Mouse (Mus musculus) G1E (cell line): Measurements from ENCODE around the gene Map4k5.

Experiments used
- CTCF ChIP-seq: IDR thresholded peaks from 2 replicates; pipeline ENCODE4 v1.5.1; 2012; ENCODE audit warnings: low read depth, low read length, inconsistent platforms, mixed read lengths
- GATA1 ChIP-seq: IDR thresholded peaks from 2 replicates; pipeline ENCODE4 v1.6.1; 2012; ENCODE audit warnings: borderline replicate concordance, low read length, inconsistent platforms, mixed read lengths
- GATA2 ChIP-seq: IDR thresholded peaks from 2 replicates; pipeline ENCODE4 v1.6.1; 2012; ENCODE audit warnings: low read depth, low read length, inconsistent platforms, borderline replicate concordance
- POLR2AphosphoS5 ChIP-seq: IDR thresholded peaks from 2 replicates; pipeline ENCODE4 v1.6.1; 2012; ENCODE audit warnings: low read depth, low read length, inconsistent platforms; ENCODE audit not compliant: insufficient replicate concordance
- TAL1 ChIP-seq: conservative IDR thresholded peaks from 2 replicates; pipeline ENCODE4 v1.6.1; 2012; ENCODE audit warnings: low read depth, low read length, inconsistent platforms, mixed read lengths

DNA sequence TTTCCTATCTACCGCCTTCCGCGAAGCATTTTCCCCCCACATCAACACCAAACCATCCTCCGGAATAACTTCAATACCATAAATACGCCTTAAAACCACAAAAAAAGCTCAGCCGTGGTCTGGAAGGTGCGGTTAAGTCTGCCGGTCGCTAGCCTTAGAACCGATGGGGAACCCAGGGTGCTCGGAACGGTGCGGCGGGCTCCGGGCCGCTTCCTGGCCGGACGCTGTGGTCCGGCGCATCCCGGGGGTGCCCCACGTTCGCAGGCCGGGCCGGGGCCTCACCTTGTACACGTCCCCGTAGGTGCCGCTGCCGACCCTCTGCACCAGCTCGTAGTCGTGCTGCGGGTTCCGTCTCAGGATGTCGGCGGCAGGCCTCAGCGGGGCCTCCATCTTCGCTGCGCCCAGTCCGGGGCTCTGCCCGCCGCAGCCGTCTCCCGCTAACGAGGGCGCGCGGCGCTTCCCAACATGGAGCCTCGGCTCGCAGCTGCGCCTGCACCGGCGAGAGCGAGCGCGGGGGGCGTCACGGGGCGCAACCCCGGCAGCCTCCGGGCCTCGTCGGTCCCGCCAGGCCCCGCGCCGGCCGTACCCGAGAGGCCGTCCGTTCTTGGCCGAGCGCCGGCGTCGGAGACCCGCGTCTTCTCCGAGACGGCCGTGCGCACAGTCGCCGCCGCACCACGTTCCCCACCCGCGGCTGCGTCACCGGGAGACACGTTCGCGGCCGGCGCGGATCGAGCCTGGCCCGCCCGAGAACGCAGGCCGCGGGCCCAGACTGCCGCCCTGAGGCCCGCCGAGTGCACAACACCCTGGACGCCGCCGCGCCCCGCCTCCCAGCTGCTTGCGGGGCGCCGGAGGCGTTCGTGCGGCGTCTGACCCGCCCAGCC lies at the start of gene Map4k5, which contains the start of gene Atl1:
- TF ChIP-seq CTCF (peak; percentile 51; the same call in 1 of the 2 replicates), TAL1 (no peak), GATA2 (no peak), GATA1 (no peak), POLR2AphosphoS5 (no peak)
